Mouse (Mus musculus) heart, embryonic 14.5 days (tissue): ENCODE measurements around the gene Rps6kb2. TPM values are rescaled to one million over a fixed set of nuclear protein-coding genes. Genes with fewer than 3 reads are reported as not detected.

Experiments used
- ATAC-seq: fragments of 200-750 bp; cut with Nextera tagmentation; 2 replicates; pipeline ENCODE4 v1.8.0; 2017; ENCODE audit warnings: low read depth, moderate TSS enrichment; ENCODE audit not compliant: insufficient number of reproducible peaks, insufficient read depth, low FRiP score
- H3K27ac ChIP-seq, 2 experiments: fragments of 200-500 bp in 1 of 2; fragments of 300-500 bp in 1 of 2; sonication (generic) in 1 of 2; replicated peaks in 1 of 2; 2 replicates each; pipeline ENCODE4 v1.5.1; 2012 to 2014; ENCODE audit warnings: low read depth in 2 of 2, low read length in 2 of 2, control low read depth in 1 of 2, mild to moderate bottlenecking in 1 of 2, mixed read lengths in 1 of 2; ENCODE audit not compliant: control insufficient read depth in 1 of 2, insufficient read depth in 1 of 2
- H3K27me3 ChIP-seq: fragments of 300-500 bp; sonication (generic); 2 replicates; pipeline ENCODE4 v1.6.1; 2014; ENCODE audit warnings: mild to moderate bottlenecking, low read length, control low read depth; ENCODE audit not compliant: control insufficient read depth, insufficient read depth
- H3K36me3 ChIP-seq: fragments of 300-500 bp; sonication (generic); 2 replicates; pipeline ENCODE4 v1.6.1; 2014; ENCODE audit warnings: mild to moderate bottlenecking, control low read depth, low read length, mixed read lengths; ENCODE audit not compliant: control insufficient read depth, insufficient read depth
- H3K4me1 ChIP-seq, 2 experiments: fragments of 200-500 bp in 1 of 2; fragments of 300-500 bp in 1 of 2; sonication (generic) in 1 of 2; 2 replicates each; pipeline ENCODE4 v1.6.1; 2012 to 2014; ENCODE audit warnings: low read length in 2 of 2, control low read depth in 1 of 2, mixed read lengths in 1 of 2; ENCODE audit not compliant: control insufficient read depth in 2 of 2, insufficient read depth in 2 of 2
- H3K4me2 ChIP-seq: fragments of 300-500 bp; sonication (generic); 2 replicates; pipeline ENCODE4 v1.6.1; 2014; ENCODE audit warnings: mild to moderate bottlenecking, low read length
- H3K4me3 ChIP-seq, 2 experiments: fragments of 200-500 bp in 1 of 2; fragments of 300-500 bp in 1 of 2; sonication (generic) in 1 of 2; 2 replicates each; pipeline ENCODE4 v1.5.1; 2012 to 2014; ENCODE audit warnings: low read length in 2 of 2, mild to moderate bottlenecking in 2 of 2, control low read depth in 1 of 2, low read depth in 1 of 2, moderate library complexity in 1 of 2; ENCODE audit not compliant: control insufficient read depth in 1 of 2, insufficient read depth in 1 of 2
- H3K9ac ChIP-seq: fragments of 300-500 bp; sonication (generic); 2 replicates; pipeline ENCODE4 v1.6.1; 2014; ENCODE audit warnings: mild to moderate bottlenecking, low read length
- H3K9me3 ChIP-seq: fragments of 300-500 bp; sonication (generic); 2 replicates; pipeline ENCODE4 v1.6.1; 2016; ENCODE audit warnings: low read length, control low read depth; ENCODE audit not compliant: control insufficient read depth
- WGBS: fragments of 180-500 bp; shearing (Covaris S2); extraction: QIAGEN DNeasy Blood & Tissue Kit; methylation state at CpG from one replicate; pipeline ENCODE4 v1.1.7; 2014; 5-methylcytosine and 5-hydroxymethylcytosine counted together
- polyA plus RNA-seq: library from polyadenylated mRNA; unstranded; fragments of >200 nt; fragmentation: Nextera tagmentation; extraction: Ambion mirVana; gene quantifications from 2 replicates; pipeline ENCODE4 v1.2.1, GENCODE M21; 2014

Rps6kb2 gene
- polyA plus RNA-seq, 1 experiment from 2014 or later, result 31.4 TPM

GRCm38 (mm10) chr19:4184976-4185975 lies 22.1 kb upstream of the Rps6kb2 start:
- ATAC-seq, result no peak
- Histone ChIP-seq H3K27ac (peak overlapping the region; percentile 2 to 42; a peak in 2 of 4 replicates), H3K4me2 (peak overlapping the region; percentile 16; the same call in 1 of the 2 replicates), H3K27me3 (no peaks in the 10 kb centered on the region), H3K9ac (no peak overlapping the region), H3K4me1 (peaks cover 24 to 28% of the 10 kb centered on the region in 2 experiments), H3K4me3 (no peak overlapping the region), H3K9me3 (no peaks in the 10 kb centered on the region), H3K36me3 (no peaks in the 10 kb centered on the region)
- WGBS, result 45% methylated on average over 15 of the region's 15 CpGs

GRCm38 (mm10) chr19:4183689-4184088 lies 20.5 kb upstream of the Rps6kb2 start:
- Histone ChIP-seq H3K9me3 (no peaks in the 10 kb centered on the region), H3K9ac (no peak overlapping the region), H3K36me3 (no peaks in the 10 kb centered on the region), H3K27me3 (no peaks in the 10 kb centered on the region), H3K4me3 (no peak overlapping the region), H3K4me2 (no peak overlapping the region), H3K27ac (no peak overlapping the region), H3K4me1 (peaks cover 24 to 28% of the 10 kb centered on the region in 2 experiments)
- 90% methylated on average over 2 of the region's 2 CpGs for WGBS
- ATAC-seq, result no peak

- H3K9me3 ChIP-seq, result no peaks in the 10 kb centered on the region
- 48% methylated on average over 3 of the region's 3 CpGs for WGBS
- no peak overlapping the region for H3K4me3 ChIP-seq
- H3K9ac ChIP-seq, result no peak overlapping the region
- H3K27ac ChIP-seq, result no peak overlapping the region
- H3K4me2 ChIP-seq, result no peak overlapping the region
- H3K4me1 ChIP-seq, result peaks cover 15 to 19% of the 10 kb centered on the region in 2 experiments
- no peaks in the 10 kb centered on the region for H3K27me3 ChIP-seq
- H3K36me3 ChIP-seq, result no peaks in the 10 kb centered on the region
- ATAC-seq, result no peak
Measured at GRCm38 (mm10) chr19:4181892-4182291, 18.7 kb upstream of the Rps6kb2 start.

- H3K27ac ChIP-seq, result no peak overlapping the region
- H3K4me2 ChIP-seq, result no peak overlapping the region
- ATAC-seq, result no peak
- peaks cover 14 to 15% of the 10 kb centered on the region in 2 experiments for H3K4me1 ChIP-seq
- H3K27me3 ChIP-seq, result no peaks in the 10 kb centered on the region
- H3K36me3 ChIP-seq, result no peaks in the 10 kb centered on the region
- no peak overlapping the region for H3K9ac ChIP-seq
- 81% methylated on average over 7 of the region's 7 CpGs for WGBS
- H3K4me3 ChIP-seq, result no peak overlapping the region
- H3K9me3 ChIP-seq, result no peaks in the 10 kb centered on the region
Measured at GRCm38 (mm10) chr19:4180411-4180810, 17.3 kb upstream of the Rps6kb2 start.

GRCm38 (mm10) chr19:4175368-4175947 lies 12.3 kb upstream of the Rps6kb2 start, which contains the start of gene Carns1:
Gene Carns1 (minus strand): TSS chr19:4175479.
- Histone ChIP-seq H3K27me3 (no peaks in the 10 kb centered on the region), H3K4me3 (peak within 1 kb of the TSS; percentile 24 to 25), H3K9ac (peak within 1 kb of the TSS; percentile 69), H3K27ac (peak within 1 kb of the TSS; percentile 46 to 73), H3K36me3 (no peaks in the 10 kb centered on the region), H3K4me2 (peak within 1 kb of the TSS; percentile 65), H3K4me1 (peaks cover 25 to 41% of the 10 kb centered on the region in 2 experiments), H3K9me3 (no peaks in the 10 kb centered on the region)
- WGBS, result 4% methylated on average over 11 of the region's 11 CpGs
- ATAC-seq, result peak; percentile 65

GRCm38 (mm10) chr19:4172925-4173324 lies 9.8 kb upstream of the Rps6kb2 start:
- Histone ChIP-seq H3K9me3 (no peaks in the 10 kb centered on the region), H3K4me1 (peaks cover 31 to 50% of the 10 kb centered on the region in 2 experiments), H3K36me3 (no peaks in the 10 kb centered on the region), H3K4me2 (no peak overlapping the region), H3K27ac (peak overlapping the region in 1 of 2 experiments; percentile 84; a peak in 2 of 4 replicates), H3K27me3 (no peaks in the 10 kb centered on the region), H3K9ac (peak overlapping the region; percentile 21; the same call in 1 of the 2 replicates), H3K4me3 (no peak overlapping the region)
- no peak for ATAC-seq
- 60% methylated on average over 11 of the region's 11 CpGs for WGBS

- Histone ChIP-seq H3K27me3 (no peaks in the 10 kb centered on the region), H3K9me3 (no peaks in the 10 kb centered on the region), H3K4me3 (no peak overlapping the region), H3K27ac (peak overlapping the region; percentile 57 to 84), H3K36me3 (no peaks in the 10 kb centered on the region), H3K9ac (peak overlapping the region; percentile 47), H3K4me1 (peaks cover 36 to 55% of the 10 kb centered on the region in 2 experiments), H3K4me2 (peak overlapping the region; percentile 26)
- ATAC-seq, result peak; percentile 18; the same call in 1 of the 2 replicates
- WGBS, result 46% methylated on average over 13 of the region's 13 CpGs
Measured at GRCm38 (mm10) chr19:4171393-4172290, 8.5 kb upstream of the Rps6kb2 start.
